Mouse (Mus musculus): ENCODE results near the gene Mepce. TPM values are rescaled to one million over a fixed set of nuclear protein-coding genes. Genes with fewer than 3 reads are reported as not detected.
"Not testable (repeated sequence)": the region's sequence is repeated elsewhere in the genome, so short reads cannot be mapped to it uniquely, and the experiment has no call there.

The Mepce gene
- polyA plus RNA-seq (2012) = 17.1 and 18.2 TPM in 2 replicates

DNA sequence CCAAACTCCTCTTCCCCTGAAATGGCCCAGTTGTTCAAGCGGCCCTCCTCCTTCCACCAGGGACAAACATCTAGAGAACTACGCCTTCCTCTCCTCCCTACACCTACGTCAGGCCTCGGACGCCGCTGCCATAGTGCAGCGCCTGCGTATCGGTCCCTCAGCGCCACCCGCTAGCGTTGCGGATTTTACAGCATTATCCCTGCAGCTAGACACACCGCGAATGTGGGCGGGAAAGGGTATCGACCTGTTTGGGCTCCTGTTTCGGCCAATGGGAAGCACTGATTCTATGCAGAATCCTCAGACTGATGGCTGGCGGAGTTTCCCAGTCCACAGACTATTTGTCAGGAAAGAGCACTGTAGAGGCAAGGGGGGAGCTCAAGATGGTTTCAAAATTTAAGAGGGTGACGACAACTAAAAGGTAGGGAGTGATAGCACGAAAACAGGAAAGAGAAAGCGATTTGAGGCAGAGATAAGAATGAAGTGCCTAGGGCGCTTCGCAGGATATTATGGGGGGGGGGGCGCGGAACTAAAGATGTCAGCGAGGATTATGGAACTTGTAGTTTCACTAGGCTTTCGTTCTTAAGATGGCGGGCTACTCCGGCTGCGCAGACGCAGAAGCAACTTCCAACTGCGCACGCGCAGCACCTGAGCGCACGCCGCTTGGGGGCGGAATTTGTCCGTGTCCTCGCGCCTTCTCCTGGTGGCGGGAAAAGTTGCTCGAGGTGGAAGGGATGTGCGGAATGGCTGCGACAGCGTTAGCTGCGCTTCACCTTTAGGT lies at the start of gene Mepce, which contains the start of gene Zcwpw1:
Gene Mepce, minus strand, starts transcription at position 505 of the 778 bp plus-strand sequence.
Gene Zcwpw1, plus strand, starts transcription at position 648 of the 778 bp plus-strand sequence.
- peaks cover 30% of the 10 kb centered on the region for H3K36me3 ChIP-seq (ENCODE audit: control insufficient read depth)
- peak within 1 kb of the TSS; percentile 76 for H3K4me3 ChIP-seq (replicated peaks)
- H3K27me3 ChIP-seq (ENCODE audit: control insufficient read depth) = peaks cover 4% of the 10 kb centered on the region
- TF ChIP-seq TAL1 (IDR thresholded peaks at IDR 0.05; ENCODE audit: low read length) (no peak), GATA1 (IDR thresholded peaks at IDR 0.05; ENCODE audit: low read length) (no peak)
- peaks cover 6% of the 10 kb centered on the region for H3K9me3 ChIP-seq (ENCODE audit: control insufficient read depth, low read length)
- peaks cover 52% of the 10 kb centered on the region for H3K4me1 ChIP-seq (ENCODE audit: control insufficient read depth)

DNA sequence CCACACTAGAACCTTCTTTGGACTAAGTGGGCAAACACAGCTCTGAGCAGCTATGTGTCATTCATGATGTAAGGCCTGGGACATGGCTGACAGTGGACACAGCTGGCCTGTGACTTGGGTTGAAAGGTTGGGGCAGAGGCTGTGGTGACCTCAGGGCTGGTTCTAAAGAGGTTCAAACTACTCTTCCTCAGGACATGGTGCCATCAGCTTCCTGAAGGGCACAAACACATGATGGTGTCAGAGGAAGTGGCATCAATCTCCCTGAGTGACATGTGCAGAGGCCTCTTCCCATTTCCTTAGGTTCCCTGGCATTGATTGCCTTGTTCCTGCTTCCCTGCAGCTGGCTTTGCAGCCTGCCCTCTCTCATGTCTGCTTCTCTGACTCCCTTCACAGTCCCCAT lies 49.7 kb upstream of the Mepce start:
- H3K4me3 ChIP-seq (replicated peaks); H3K4me1 ChIP-seq (ENCODE audit: control insufficient read depth); H3K27me3 ChIP-seq (ENCODE audit: control insufficient read depth); H3K9me3 ChIP-seq (ENCODE audit: control insufficient read depth, low read length); H3K36me3 ChIP-seq (ENCODE audit: control insufficient read depth): not testable (repeated sequence)

DNA sequence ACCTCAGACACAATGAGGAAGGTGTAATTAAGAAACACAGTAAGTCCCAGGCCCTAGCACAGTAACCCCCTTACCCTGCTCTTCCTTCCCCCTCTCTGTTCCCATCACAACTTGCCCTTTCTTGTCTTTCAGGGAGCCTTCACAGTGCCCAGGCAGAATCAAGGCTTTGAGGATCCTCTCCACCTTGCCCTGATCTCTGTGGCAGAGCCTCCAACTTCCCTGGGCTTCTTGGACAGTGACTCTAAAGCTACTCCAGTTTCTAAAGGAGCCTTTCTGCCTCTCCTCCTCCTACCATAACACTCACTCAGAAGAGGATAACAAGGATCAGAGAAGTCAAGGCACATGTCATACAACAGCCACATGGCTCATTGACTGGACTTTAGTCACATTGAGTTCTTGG lies 49.2 kb upstream of the Mepce start:
- Histone ChIP-seq H3K4me3 (replicated peaks) (no peak overlapping the region), H3K36me3 (ENCODE audit: control insufficient read depth) (no peaks in the 10 kb centered on the region), H3K4me1 (ENCODE audit: control insufficient read depth) (no peaks in the 10 kb centered on the region), H3K27me3 (ENCODE audit: control insufficient read depth) (no peaks in the 10 kb centered on the region), H3K9me3 (ENCODE audit: control insufficient read depth, low read length) (no peaks in the 10 kb centered on the region)
- no peak for TF ChIP-seq TAL1 (IDR thresholded peaks at IDR 0.05; ENCODE audit: low read length)
- no peak for TF ChIP-seq GATA1 (IDR thresholded peaks at IDR 0.05; ENCODE audit: low read length)

DNA sequence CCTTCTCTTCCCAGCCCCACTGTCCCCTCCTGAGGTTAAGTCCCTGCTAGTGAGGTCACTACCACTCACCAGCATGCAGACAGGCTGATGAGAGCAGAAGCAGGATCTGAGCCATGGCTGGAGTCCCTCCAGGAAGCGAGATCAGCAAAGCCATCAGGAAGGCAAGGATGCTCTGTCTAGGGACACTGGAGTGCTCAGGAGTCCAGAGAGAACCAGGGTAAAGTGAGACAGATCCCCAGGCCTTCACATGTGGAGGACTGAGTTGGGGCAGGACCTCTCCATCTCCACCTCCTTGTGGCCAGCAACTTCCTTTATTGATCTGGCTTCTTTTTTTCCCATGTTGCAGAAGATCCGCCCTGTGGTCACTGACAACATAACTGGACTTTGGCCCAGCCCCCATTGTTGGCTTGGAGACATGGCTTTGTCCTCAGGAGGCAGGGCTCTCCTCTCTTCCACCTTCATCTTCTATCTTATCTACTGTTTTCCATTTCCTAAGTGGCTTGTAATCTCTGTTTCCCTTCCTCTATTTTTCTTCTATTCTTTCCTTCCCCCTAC lies 48.6 kb upstream of the Mepce start, which contains the start of gene Pilra:
Gene Pilra, minus strand, starts transcription at position 316 of the 555 bp plus-strand sequence.
- not testable (repeated sequence) for H3K27me3 ChIP-seq (ENCODE audit: control insufficient read depth); H3K36me3 ChIP-seq (ENCODE audit: control insufficient read depth); H3K9me3 ChIP-seq (ENCODE audit: control insufficient read depth, low read length); H3K4me3 ChIP-seq (replicated peaks); H3K4me1 ChIP-seq (ENCODE audit: control insufficient read depth)

DNA sequence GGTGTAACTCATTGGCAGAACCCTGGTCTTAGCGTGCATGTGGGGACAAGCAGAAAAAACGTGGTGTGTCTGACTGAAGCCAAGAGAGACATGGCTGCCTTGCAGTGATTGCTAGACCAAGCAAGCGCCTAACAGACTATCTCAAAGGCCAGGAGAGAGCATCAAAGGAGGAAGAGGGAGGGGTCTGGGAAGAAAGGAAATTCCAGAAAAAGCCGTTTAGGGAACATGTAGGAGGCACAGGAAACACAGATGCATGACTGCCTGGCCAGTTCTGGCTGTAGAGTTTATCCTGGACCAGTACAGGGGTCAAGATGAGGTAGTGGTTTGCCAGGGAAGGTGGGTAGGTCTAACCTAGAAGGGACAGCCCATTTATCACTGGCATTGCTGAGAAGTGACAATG lies 46.0 kb upstream of the Mepce start:
- Histone ChIP-seq H3K27me3 (ENCODE audit: control insufficient read depth) (no peaks in the 10 kb centered on the region), H3K4me3 (replicated peaks) (no peak overlapping the region), H3K36me3 (ENCODE audit: control insufficient read depth) (no peaks in the 10 kb centered on the region), H3K9me3 (ENCODE audit: control insufficient read depth, low read length) (no peaks in the 10 kb centered on the region), H3K4me1 (ENCODE audit: control insufficient read depth) (no peaks in the 10 kb centered on the region)
- TF ChIP-seq GATA1 (IDR thresholded peaks at IDR 0.05; ENCODE audit: low read length) = no peak
- TF ChIP-seq TAL1 (IDR thresholded peaks at IDR 0.05; ENCODE audit: low read length) = no peak

DNA sequence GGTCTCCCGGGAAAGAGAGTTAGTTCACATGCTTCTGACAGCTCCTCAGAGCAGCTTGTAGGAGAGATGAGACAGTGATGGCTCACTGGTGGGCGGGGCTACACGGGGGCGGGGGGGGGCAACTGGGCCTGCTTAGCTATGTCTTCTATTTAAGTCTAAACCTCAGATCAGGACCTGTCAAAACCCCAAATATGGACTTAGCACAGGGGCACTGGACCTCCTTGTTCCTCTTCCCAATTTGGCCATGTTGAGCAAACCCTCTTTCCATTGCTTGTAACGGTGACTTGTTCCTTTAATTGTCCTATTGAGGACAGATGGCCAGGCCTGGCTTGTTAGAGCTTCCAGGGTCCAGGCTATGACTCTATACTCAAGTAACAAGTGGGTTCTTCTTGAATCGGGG lies 44.1 kb upstream of the Mepce start:
- no peaks in the 10 kb centered on the region for H3K4me1 ChIP-seq (ENCODE audit: control insufficient read depth)
- H3K4me3 ChIP-seq (replicated peaks) = no peak overlapping the region
- H3K36me3 ChIP-seq (ENCODE audit: control insufficient read depth) = no peaks in the 10 kb centered on the region
- no peak for TF ChIP-seq GATA1 (IDR thresholded peaks at IDR 0.05; ENCODE audit: low read length)
- TF ChIP-seq TAL1 (IDR thresholded peaks at IDR 0.05; ENCODE audit: low read length) = no peak
- H3K27me3 ChIP-seq (ENCODE audit: control insufficient read depth) = no peaks in the 10 kb centered on the region
- H3K9me3 ChIP-seq (ENCODE audit: control insufficient read depth, low read length) = no peaks in the 10 kb centered on the region

DNA sequence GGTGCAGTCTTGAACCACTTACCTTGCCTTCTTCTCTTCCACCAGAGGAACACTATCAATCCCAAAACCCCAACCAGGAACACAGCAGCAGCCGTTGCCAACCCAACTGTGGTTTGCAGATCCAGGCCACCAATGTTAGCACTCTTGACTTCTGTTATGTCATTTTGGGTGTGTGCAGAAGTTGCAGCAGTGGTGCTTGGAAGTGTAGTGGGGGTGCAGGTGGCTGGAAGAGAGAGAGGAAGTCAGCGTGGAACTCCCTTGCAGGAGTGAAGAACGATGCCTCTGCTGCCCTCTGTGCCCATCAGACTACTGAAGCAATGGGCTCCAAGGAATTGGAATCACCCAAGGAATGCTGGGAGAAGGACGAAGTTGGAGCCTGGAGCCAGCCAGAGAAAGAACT lies 43.7 kb upstream of the Mepce start:
- H3K9me3 ChIP-seq (ENCODE audit: control insufficient read depth, low read length) = no peaks in the 10 kb centered on the region
- no peaks in the 10 kb centered on the region for H3K27me3 ChIP-seq (ENCODE audit: control insufficient read depth)
- no peak for TF ChIP-seq TAL1 (IDR thresholded peaks at IDR 0.05; ENCODE audit: low read length)
- no peak for TF ChIP-seq GATA1 (IDR thresholded peaks at IDR 0.05; ENCODE audit: low read length)
- no peaks in the 10 kb centered on the region for H3K36me3 ChIP-seq (ENCODE audit: control insufficient read depth)
- no peak overlapping the region for H3K4me3 ChIP-seq (replicated peaks)
- H3K4me1 ChIP-seq (ENCODE audit: control insufficient read depth) = no peaks in the 10 kb centered on the region

DNA sequence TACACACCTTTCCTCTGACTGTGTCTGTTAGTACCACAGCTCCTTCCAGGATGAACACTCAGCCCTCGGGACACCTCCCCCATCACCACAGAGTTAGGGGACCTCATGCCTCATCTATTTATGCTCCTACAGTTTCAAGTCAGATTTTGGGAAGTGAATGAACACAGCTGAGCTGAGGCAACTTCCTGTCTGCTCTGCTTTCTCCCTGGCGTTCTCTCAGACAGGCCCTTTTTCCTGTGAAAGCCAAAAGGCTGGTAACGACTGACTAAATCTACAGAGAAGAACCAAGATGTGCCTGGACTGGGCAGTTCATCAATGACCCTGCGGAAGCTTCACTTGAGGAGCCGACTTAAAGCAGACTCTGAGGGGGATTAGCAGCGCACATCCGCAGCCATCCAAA lies 42.8 kb upstream of the Mepce start:
- no peaks in the 10 kb centered on the region for H3K9me3 ChIP-seq (ENCODE audit: control insufficient read depth, low read length)
- TF ChIP-seq GATA1 (IDR thresholded peaks at IDR 0.05; ENCODE audit: low read length) = no peak
- TF ChIP-seq TAL1 (IDR thresholded peaks at IDR 0.05; ENCODE audit: low read length) = no peak
- H3K4me3 ChIP-seq (replicated peaks) = no peak overlapping the region
- no peaks in the 10 kb centered on the region for H3K27me3 ChIP-seq (ENCODE audit: control insufficient read depth)
- H3K36me3 ChIP-seq (ENCODE audit: control insufficient read depth) = no peaks in the 10 kb centered on the region
- H3K4me1 ChIP-seq (ENCODE audit: control insufficient read depth) = no peaks in the 10 kb centered on the region

DNA sequence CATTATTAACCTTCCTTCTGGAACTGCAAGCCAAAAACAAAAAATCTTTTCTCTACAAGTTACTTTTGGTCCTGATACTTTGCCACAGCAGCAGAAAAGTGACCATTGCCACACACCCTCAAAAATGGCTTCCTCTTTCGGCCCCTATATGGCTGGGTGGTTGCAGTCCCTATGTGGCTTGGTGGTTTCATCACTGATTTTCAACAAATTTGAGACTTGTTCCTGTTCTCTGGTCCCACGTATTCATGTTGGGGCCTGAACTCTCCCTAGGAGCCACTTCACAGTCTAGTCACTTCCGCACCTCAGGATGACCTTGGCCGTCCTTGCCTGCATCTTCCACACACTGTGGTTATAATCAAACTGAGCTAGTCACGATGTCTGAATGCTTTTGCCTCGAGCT lies 41.2 kb upstream of the Mepce start:
- Histone ChIP-seq H3K9me3 (ENCODE audit: control insufficient read depth, low read length) (no peaks in the 10 kb centered on the region), H3K36me3 (ENCODE audit: control insufficient read depth) (no peaks in the 10 kb centered on the region), H3K4me3 (replicated peaks) (no peak overlapping the region), H3K27me3 (ENCODE audit: control insufficient read depth) (no peaks in the 10 kb centered on the region), H3K4me1 (ENCODE audit: control insufficient read depth) (no peaks in the 10 kb centered on the region)
- no peak for TF ChIP-seq GATA1 (IDR thresholded peaks at IDR 0.05; ENCODE audit: low read length)
- no peak for TF ChIP-seq TAL1 (IDR thresholded peaks at IDR 0.05; ENCODE audit: low read length)

DNA sequence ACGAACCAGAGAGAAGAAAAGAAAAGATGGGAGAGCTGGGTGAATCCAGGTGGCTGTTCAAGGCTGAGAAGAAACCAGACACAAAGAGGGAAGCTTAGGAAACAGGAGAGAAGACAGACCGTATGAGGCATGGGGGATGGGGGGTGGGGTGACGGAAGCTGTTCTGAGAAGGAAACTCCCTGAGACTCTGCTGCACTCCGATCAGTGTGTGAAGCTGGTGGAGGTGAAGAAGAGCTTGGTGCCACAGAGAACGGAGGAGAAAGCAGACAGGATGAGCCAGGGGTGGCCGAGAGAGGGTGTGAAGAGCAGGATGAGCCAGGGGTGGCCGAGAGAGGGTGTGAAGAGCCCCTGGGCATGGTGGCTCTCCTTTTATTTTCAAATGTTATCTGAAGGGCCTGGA lies 39.0 kb upstream of the Mepce start:
- no peaks in the 10 kb centered on the region for H3K9me3 ChIP-seq (ENCODE audit: control insufficient read depth, low read length)
- H3K4me1 ChIP-seq (ENCODE audit: control insufficient read depth) = no peaks in the 10 kb centered on the region
- no peaks in the 10 kb centered on the region for H3K36me3 ChIP-seq (ENCODE audit: control insufficient read depth)
- TF ChIP-seq GATA1 (IDR thresholded peaks at IDR 0.05; ENCODE audit: low read length) (no peak), TAL1 (IDR thresholded peaks at IDR 0.05; ENCODE audit: low read length) (no peak)
- no peaks in the 10 kb centered on the region for H3K27me3 ChIP-seq (ENCODE audit: control insufficient read depth)
- no peak overlapping the region for H3K4me3 ChIP-seq (replicated peaks)

Measured in erythroblast, embryonic 14.5 days (primary cell).